Mouse (Mus musculus): ENCODE data around the gene Gm45521.

Gene Gm45521

GRCm38 (mm10) chr14:7957049-7957448, at the start of gene Gm45521:
TSS of gene Gm45521 (plus strand) at chr14:7957288.
- DNase-seq (ENCODE audit: low read depth): no peak

GRCm38 (mm10) chr14:7909472-7909871, 47.6 kb upstream of the Gm45521 start:
- DNase-seq (ENCODE audit: low read depth): no peak

DNA sequence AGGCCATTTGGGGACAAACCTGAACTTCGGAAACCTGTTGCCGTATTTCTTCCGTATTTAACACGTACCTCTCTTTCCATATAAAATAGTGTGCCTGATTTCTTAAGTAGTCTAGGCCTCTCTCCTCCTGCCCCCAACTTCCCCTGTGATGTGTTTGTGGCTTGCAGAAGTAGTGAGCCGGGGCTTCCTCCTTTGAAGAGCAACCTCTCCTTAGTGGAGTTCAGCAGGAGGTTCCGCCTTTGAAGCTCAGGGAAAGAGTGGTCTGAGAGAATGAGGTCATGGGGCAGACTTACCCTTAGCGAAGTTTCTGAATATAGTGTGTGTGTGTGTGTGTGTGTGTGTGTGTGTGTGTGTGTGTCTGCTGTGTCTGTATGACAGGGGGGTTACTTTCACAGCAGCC, 43.2 kb upstream of the Gm45521 start:
- DNase-seq (ENCODE audit: low read depth): no peak

- DNase-seq (ENCODE audit: low read depth): no peak
These were observed 42.6 kb upstream of the Gm45521 start for GRCm38 (mm10) chr14:7914461-7914860.

- DNase-seq (ENCODE audit: low read depth): no peak
These were observed 38.7 kb upstream of the Gm45521 start for GRCm38 (mm10) chr14:7918150-7918991.

DNA sequence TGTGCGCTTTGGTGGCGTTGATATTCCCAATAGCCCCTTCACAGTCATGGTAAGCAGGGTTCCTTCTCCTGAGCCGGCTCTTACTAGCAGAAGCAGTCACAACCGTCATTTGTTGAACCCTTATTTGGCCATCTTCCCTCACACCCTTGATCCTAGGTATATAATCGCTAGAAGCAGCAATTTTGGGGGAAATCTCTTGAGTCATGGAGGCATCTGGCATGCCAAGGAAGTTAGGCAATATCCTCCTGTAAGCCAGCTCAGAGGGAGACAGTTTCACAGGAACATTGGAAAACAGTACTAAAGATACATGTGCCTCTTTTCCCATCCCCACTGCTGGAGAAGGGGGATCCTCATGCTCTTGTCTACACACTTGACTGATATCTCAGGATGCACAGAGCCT, 37.8 kb upstream of the Gm45521 start:
- no peak for DNase-seq (ENCODE audit: low read depth)

DNA sequence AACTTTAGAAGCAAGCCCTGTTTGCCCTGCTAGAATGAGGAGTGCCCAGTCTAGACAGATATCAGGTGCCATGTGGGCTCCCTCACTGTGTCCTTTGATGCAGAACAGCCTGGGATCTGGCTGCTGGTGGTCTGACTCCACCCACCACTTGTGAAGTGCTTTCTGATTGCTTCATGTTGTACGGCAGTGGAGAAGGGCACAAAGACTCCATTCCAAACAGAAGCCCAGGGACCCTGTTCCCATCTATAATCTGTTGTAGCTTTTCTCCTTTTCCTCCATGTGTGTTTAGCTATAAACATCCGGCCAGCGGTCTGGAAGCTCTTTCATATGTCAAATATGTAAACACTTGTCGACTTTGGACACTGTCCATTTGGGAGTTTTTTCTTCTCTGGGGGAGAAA, 37.2 kb upstream of the Gm45521 start:
- no peak for DNase-seq (ENCODE audit: low read depth)

- no peak for DNase-seq (ENCODE audit: low read depth)
These were observed 35.6 kb upstream of the Gm45521 start for GRCm38 (mm10) chr14:7921459-7921858.

GRCm38 (mm10) chr14:7923635-7924034, 33.5 kb upstream of the Gm45521 start:
- DNase-seq (ENCODE audit: low read depth): no peak

- DNase-seq (ENCODE audit: low read depth): no peak
These were observed 28.7 kb upstream of the Gm45521 start for GRCm38 (mm10) chr14:7928362-7928761.

GRCm38 (mm10) chr14:7929029-7929428, 28.1 kb upstream of the Gm45521 start:
- peak; percentile 23 for DNase-seq (ENCODE audit: low read depth)

DNA sequence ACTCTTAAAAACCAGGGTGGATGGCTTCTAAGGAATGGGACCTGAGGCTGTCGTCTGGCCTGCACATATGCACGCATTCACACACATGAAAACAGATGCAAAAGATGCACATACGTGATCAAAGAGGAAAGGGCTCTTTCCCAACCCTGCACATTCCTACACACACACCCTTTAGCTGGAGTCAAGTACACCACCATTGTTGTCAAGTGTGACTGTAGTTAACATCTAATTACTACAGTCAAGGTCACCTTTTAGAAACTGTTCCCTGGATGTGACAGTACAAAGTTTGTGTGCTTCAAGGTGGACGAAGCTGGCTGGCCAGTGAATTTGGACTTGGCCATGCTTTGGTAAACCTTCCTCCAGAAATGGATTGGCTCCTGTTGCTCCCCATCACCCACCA, 24.9 kb upstream of the Gm45521 start:
- DNase-seq (ENCODE audit: low read depth): no peak

GRCm38 (mm10) chr14:7934166-7934565, 22.9 kb upstream of the Gm45521 start:
- DNase-seq (ENCODE audit: low read depth): no peak

DNA sequence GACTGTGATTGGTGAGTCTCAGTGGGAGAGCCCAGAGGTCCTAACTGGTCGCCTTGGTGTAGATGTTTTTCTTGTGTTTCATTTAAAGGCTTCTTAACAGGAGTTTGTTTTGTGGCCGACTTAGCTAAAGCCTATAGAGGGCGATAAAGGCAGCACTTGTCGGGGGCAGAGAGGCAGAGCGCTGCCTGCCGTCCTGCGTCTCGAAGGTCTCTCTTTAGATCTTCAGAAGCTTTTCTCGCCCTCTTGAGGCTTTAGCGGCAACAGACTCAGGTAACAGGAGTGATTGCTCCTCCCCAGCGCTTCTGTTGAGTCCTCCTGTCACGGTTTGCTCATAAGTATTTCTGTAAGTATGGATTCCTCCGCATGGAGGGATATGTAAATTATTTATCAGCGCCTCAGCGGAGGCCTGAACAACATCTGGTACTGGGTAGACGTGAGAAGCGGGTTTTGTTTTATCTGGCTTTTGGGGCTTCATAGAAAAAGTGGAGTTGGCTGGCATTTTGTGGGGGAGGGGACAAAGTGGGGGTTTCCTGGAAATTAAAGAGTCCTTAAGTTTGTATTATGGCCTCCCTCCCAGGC, 19.9 kb upstream of the Gm45521 start:
- DNase-seq (ENCODE audit: low read depth): peak; percentile 38

DNA sequence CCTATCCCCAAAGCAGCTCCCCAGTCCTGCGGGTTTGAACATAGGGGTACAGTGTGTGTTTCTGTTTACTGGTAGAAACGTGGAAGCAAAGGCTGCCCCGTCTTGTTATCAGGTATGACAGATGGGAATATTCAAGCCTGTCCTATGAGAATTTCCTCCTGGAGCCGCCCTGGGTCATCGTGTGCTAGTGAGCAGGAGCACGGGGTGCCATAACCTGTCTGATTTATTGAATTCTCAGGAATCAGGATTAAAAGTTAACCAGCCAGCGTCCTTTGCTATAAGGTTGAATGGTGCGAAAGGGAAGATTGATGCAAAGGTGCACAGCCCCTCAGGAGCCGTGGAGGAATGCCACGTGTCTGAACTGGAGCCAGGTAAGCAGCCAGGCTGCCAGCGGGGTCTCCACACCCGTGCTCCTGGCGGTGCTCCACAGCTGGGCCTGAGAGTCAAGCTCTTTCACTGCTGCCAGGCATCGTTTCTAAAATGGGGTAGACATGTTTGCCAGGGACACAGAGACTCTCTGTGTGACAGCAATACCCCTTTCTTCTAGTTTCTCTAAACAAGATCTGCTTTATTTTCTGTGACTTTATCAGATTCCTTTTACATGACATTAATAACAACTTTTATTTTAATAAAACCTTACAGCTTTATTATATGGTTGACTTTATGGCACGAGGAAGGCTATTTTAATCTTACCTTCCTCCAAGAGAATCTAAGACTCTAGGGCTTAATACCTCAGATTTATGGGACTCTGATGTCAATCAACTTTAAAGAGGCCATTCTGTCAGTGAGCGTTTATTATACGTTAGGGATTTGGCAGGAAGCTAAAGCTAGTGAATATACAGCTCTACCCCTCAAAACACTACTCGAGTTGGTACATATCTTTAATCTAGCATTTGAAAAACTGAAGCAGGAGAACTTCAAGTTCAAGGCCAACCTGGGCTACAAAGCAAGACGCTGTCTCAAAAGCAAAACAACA, 18.0 kb upstream of the Gm45521 start:
- DNase-seq (ENCODE audit: low read depth): no peak

DNA sequence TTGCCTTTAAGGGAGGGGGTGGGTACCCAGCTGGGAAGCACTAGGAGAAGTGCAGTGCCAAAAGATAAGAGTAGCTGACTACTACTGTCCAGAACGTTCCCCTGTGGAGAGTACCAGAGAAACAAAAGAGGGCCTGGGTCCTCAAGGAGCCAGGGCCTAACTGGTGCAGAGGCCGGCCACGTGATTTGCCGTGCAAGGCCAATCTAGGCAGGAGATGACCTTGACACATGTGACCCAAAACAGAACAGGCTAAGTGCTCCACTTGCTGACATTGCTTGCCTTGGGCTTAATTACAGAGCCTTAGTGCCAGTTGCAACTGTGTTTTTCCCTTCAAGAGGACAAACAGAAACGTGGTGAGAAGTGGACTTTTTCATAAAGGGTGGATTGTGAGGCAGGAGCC, 15.7 kb upstream of the Gm45521 start:
- DNase-seq (ENCODE audit: low read depth): no peak

DNA sequence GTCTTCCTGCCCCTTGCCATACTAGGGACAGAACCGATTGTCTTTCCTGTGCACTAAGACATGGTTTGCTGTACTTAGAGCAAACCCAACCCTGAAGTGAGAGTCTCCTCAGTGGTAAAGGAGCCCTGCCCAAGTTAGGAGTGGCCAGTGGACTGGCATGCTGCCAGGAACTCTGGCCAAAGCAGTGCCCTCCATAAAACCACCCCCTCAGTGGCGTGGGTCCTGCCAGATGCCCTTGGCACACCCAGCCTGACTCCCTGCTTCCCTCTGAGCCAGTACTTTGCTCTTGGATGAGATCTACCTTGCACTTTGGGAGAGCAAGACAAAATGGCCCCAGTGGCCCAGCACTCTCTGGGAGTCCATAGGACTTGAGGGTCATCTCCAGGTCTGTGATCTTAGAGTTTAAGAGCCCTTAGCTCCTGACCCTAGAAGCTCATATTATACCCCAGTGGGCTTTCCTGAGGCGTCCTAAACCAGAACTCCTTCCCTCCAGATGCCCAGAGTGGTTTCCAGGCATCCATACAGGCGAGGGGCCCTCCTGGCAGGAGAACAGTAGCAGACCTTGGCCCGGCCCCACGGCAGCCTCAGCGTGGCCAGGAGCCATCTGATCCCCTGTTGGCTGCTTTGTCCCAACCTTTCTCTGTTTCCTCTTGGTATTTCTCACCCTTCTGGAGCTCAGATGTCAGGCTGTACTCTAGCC, 13.8 kb upstream of the Gm45521 start:
- no peak for DNase-seq (ENCODE audit: low read depth)

DNA sequence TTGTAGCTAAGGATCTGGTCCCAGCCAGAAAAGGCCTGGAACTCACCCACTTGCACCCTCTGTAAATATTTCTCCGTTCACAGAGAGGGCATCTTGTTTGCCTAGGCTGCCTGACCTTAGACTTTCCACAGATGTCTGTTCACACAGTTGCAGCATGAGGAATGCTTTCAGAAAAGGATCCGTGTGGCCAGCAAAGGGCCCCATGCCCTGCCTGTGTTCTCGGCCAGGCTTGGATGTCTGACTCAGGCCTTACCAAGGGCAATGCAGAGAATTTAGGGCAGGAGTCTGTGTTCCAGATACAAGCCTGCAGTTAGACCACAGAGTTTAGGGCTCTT, 13.3 kb upstream of the Gm45521 start:
- DNase-seq (ENCODE audit: low read depth): no peak

- peak; percentile 31 for DNase-seq (ENCODE audit: low read depth)
These were observed 12.6 kb upstream of the Gm45521 start for GRCm38 (mm10) chr14:7944349-7945039.

GRCm38 (mm10) chr14:7945261-7945660, 11.8 kb upstream of the Gm45521 start:
- DNase-seq (ENCODE audit: low read depth): no peak

- no peak for DNase-seq (ENCODE audit: low read depth)
These were observed 5.9 kb upstream of the Gm45521 start for GRCm38 (mm10) chr14:7951234-7951633.
